Mouse (Mus musculus): ENCODE measurements at regions not wholly inside any gene's neighbourhood (a gene's known extent, or its start where the extent isn't known, plus 50 kb on each side); places are given as distances from the start of the nearest gene placed in this dataset.

DNA sequence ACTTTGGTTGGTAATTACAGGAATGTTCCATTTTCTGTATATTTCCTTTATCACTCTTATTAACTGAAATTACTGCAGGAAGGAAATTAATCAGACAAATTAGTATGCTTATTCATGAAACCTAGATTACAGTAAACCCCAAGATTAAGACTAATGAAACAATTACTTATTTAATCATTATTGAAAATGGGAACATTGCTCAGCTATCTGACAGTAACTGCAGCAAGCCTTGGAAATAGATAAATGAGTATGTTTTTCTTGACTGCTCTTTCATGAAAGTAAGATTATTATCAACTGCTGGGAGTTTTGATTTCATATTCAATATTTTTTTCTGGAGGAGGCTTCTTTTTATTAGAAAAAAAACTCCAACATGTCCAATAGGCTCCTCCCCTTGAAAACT is 230.8 kb upstream of the Mmadhc start:
- TF ChIP-seq CTCF (IDR thresholded peaks at IDR 0.05; ENCODE audit: insufficient read depth, low read depth, low read length): no peak
- TF ChIP-seq POLR2A (IDR thresholded peaks at IDR 0.05; ENCODE audit: insufficient read depth, low read depth, low read length): no peak
